Mouse (Mus musculus) limb, embryonic 10.5 days (tissue): ENCODE measurements around the gene Atg4a. TPM values are rescaled to one million over a fixed set of nuclear protein-coding genes. Genes with fewer than 3 reads are reported as not detected.

Source experiments
- DNase-seq: peaks from one replicate; pipeline ENCODE4 v3.0.0-alpha.2; 2017; ENCODE audit warnings: low spot score
- H3K27ac ChIP-seq: fragments of 300-500 bp; sonication (generic); 2 replicates; pipeline ENCODE4 v1.5.1; 2016; ENCODE audit warnings: mild to moderate bottlenecking
- H3K27me3 ChIP-seq: fragments of 300-500 bp; sonication (generic); 2 replicates; pipeline ENCODE4 v1.6.1; 2016; ENCODE audit warnings: low read depth, mild to moderate bottlenecking; ENCODE audit not compliant: poor library complexity, severe bottlenecking
- H3K36me3 ChIP-seq: fragments of 300-500 bp; sonication (generic); 2 replicates; pipeline ENCODE4 v1.6.1; 2016; ENCODE audit warnings: mild to moderate bottlenecking, moderate library complexity
- H3K4me1 ChIP-seq: fragments of 300-500 bp; sonication (generic); 2 replicates; pipeline ENCODE4 v1.6.1; 2016
- H3K4me3 ChIP-seq: fragments of 300-500 bp; sonication (generic); 2 replicates; pipeline ENCODE4 v1.5.1; 2016; ENCODE audit warnings: mild to moderate bottlenecking, moderate library complexity
- H3K9me3 ChIP-seq: fragments of 300-500 bp; sonication (generic); replicated peaks from 2 replicates; pipeline ENCODE4 v1.6.1; 2016; ENCODE audit warnings: mild to moderate bottlenecking
- WGBS: fragments of 180-500 bp; shearing (Covaris S2); methylation state at CpG from one replicate; pipeline ENCODE4 v1.1.7; 2016; 5-methylcytosine and 5-hydroxymethylcytosine counted together
- polyA plus RNA-seq: library from polyadenylated mRNA; unstranded; fragments of >200 nt; fragmentation: Nextera tagmentation; extraction: Ambion mirVana; gene quantifications from 2 replicates; pipeline ENCODE4 v1.2.1, GENCODE M21; 2016

The Atg4a gene
- polyA plus RNA-seq, 1 experiment from 2014 or later = 12.0 TPM

DNA sequence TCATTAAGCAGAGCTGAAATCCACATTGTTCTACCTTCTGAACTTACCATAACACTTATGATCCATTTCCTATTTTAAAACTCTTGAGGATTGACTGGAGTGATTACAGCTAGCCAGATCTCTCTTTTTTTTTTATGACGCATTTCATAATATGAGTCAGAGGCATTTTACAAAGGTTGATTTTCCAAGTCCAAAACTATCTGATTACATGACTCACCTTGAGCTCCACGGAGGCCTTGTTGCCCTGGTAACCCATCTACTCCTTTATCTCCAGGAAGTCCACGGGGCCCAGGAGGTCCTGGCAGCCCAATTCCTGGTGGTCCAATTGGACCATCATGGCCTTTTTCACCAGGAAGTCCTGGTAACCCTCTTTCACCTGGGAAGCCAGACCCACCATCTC is 242.3 kb downstream of the Atg4a start:
- DNase-seq = no peak
- WGBS = 84% methylated on average over 3 of the region's 3 CpGs

DNA sequence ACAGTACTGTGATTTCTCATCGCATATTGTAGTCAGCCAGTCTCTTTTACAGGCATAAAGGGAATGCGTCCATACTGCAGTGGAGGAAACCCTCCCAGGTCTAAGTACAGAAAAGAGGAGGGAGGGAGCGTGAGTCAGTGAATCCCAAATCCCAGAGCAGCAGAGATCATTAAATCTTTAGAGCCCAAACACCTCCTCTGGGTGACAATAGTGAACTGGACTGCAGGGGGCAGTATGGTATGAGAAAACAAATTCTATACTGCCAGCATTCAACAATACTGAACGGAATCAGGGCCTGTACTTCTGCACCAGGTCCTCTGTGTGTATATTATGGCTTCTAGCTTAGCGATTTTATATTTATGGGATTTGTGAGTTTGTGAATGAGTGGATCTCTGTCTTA is 256.1 kb downstream of the Atg4a start:
- no peak overlapping the region for H3K27ac ChIP-seq
- H3K4me1 ChIP-seq = no peaks in the 10 kb centered on the region
- H3K4me3 ChIP-seq = no peak overlapping the region
- WGBS = 51% methylated on average over 5 of the region's 5 CpGs
- H3K27me3 ChIP-seq = peaks cover 84% of the 10 kb centered on the region
- DNase-seq = no peak
- no peaks in the 10 kb centered on the region for H3K9me3 ChIP-seq
- no peaks in the 10 kb centered on the region for H3K36me3 ChIP-seq

More for the DNA sequence above, 242.3 kb downstream of the Atg4a start:
- Histone ChIP-seq H3K27ac (no peak overlapping the region), H3K9me3 (no peaks in the 10 kb centered on the region), H3K4me1 (no peaks in the 10 kb centered on the region), H3K4me3 (no peak overlapping the region), H3K36me3 (no peaks in the 10 kb centered on the region), H3K27me3 (peaks cover 100% of the 10 kb centered on the region)

Other genes with a start within 250 kb of the Atg4a start
- not detected in 2 replicates for gene Tex13b, start 143.5 kb upstream of the Atg4a start, polyA plus RNA-seq
- not detected in 2 replicates for gene Vsig1, start 49.3 kb upstream of the Atg4a start, polyA plus RNA-seq
- gene Psmd10, start 179 bp upstream of the Atg4a start, polyA plus RNA-seq = 48.4 and 51.5 TPM in 2 replicates